Mouse (Mus musculus) neural tube, embryonic 11.5 days (tissue): ENCODE measurements around the gene Rsrc1. TPM values are rescaled to one million over a fixed set of nuclear protein-coding genes. Genes with fewer than 3 reads are reported as not detected.

Source experiments
- ATAC-seq: fragments of 200-750 bp; cut with Nextera tagmentation; 2 replicates; pipeline ENCODE4 v1.8.0; 2017; ENCODE audit warnings: moderate number of reproducible peaks, mild to moderate bottlenecking, moderate TSS enrichment, moderate library complexity; ENCODE audit not compliant: insufficient read depth, low FRiP score, low TSS enrichment
- DNase-seq: peaks from one replicate; pipeline ENCODE4 v3.0.0-alpha.2; 2015; ENCODE audit warnings: low spot score
- H3K27ac ChIP-seq: fragments of 300-500 bp; sonication (generic); 2 replicates; pipeline ENCODE4 v1.5.1; 2014; ENCODE audit warnings: low read depth, mild to moderate bottlenecking, low read length
- H3K27me3 ChIP-seq: fragments of 300-500 bp; sonication (generic); 2 replicates; pipeline ENCODE4 v1.6.1; 2014; ENCODE audit warnings: mild to moderate bottlenecking, low read length, mixed read lengths; ENCODE audit not compliant: control insufficient read depth, insufficient read depth
- H3K36me3 ChIP-seq: fragments of 300-500 bp; sonication (generic); 2 replicates; pipeline ENCODE4 v1.6.1; 2014; ENCODE audit warnings: mild to moderate bottlenecking, low read length, moderate library complexity, mixed read lengths; ENCODE audit not compliant: control insufficient read depth, insufficient read depth
- H3K4me1 ChIP-seq: fragments of 300-500 bp; sonication (generic); 2 replicates; pipeline ENCODE4 v1.6.1; 2014; ENCODE audit warnings: low read length, mixed read lengths; ENCODE audit not compliant: control insufficient read depth, insufficient read depth
- H3K4me2 ChIP-seq: fragments of 300-500 bp; sonication (generic); 2 replicates; pipeline ENCODE4 v1.6.1; 2014; ENCODE audit warnings: low read depth, mild to moderate bottlenecking, moderate library complexity
- H3K4me3 ChIP-seq: fragments of 300-500 bp; sonication (generic); 2 replicates; pipeline ENCODE4 v1.5.1; 2014; ENCODE audit warnings: low read depth, low read length
- H3K9ac ChIP-seq: fragments of 300-500 bp; sonication (generic); 2 replicates; pipeline ENCODE4 v1.6.1; 2014; ENCODE audit warnings: mild to moderate bottlenecking, low read length
- H3K9me3 ChIP-seq: fragments of 300-500 bp; sonication (generic); 2 replicates; pipeline ENCODE4 v1.6.1; 2016; ENCODE audit warnings: low read length; ENCODE audit not compliant: control insufficient read depth
- WGBS: fragments of 180-500 bp; shearing (Covaris S2); extraction: QIAGEN DNeasy Blood & Tissue Kit; methylation state at CpG from one replicate; pipeline ENCODE4 v1.1.7; 2014; 5-methylcytosine and 5-hydroxymethylcytosine counted together
- polyA plus RNA-seq: library from polyadenylated mRNA; unstranded; fragments of >200 nt; fragmentation: Nextera tagmentation; extraction: Ambion mirVana; gene quantifications from 2 replicates; pipeline ENCODE4 v1.2.1, GENCODE M21; 2014

The Rsrc1 gene
- polyA plus RNA-seq, 1 experiment from 2014 or later = 43.2 TPM

DNA sequence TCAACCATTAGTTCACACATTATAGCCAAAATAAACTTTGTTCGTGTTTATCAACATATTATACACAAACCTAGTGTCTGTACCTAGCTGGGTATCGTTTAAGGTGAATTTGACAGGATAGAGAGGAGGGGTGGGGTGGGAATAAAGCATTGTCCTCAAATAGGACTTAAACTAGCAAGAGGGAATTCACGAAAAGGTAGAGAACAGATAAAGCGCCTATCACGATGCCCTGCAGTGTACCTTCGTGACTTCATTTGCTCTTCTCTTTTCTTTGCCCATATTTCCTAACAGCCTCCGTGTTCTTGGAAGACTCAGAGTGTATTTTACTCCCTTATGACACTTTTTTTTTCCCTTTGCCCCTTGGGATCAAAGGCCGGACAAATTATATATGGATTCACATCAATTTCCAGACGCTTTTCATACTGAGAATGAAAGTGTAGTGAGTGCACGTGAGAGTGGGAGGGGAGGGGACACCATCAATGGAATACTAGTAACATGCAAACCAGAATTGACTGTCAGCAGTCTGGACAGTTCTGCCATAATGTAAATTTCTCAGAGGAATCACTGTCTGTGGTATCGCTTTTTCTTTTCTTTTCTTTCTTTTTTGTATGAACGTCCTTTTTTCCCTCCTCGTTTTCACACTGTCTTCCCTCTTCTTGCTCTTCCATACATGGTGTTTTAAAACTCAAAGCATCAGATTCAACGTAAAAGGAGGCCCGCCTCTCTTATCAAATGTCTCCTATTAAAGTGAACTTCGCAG lies 8.8 kb upstream of the Rsrc1 start:
- H3K36me3 ChIP-seq = no peaks in the 10 kb centered on the region
- ATAC-seq (no peak), DNase-seq (no peak)
- 2% methylated on average over 16 of the region's 16 CpGs for WGBS
- no peak overlapping the region for H3K4me3 ChIP-seq
- H3K4me1 ChIP-seq = peaks cover 8% of the 10 kb centered on the region
- H3K27me3 ChIP-seq = peaks cover 74% of the 10 kb centered on the region
- H3K9me3 ChIP-seq = no peaks in the 10 kb centered on the region
- H3K27ac ChIP-seq = no peak overlapping the region
- H3K9ac ChIP-seq = no peak overlapping the region
- H3K4me2 ChIP-seq = no peak overlapping the region

DNA sequence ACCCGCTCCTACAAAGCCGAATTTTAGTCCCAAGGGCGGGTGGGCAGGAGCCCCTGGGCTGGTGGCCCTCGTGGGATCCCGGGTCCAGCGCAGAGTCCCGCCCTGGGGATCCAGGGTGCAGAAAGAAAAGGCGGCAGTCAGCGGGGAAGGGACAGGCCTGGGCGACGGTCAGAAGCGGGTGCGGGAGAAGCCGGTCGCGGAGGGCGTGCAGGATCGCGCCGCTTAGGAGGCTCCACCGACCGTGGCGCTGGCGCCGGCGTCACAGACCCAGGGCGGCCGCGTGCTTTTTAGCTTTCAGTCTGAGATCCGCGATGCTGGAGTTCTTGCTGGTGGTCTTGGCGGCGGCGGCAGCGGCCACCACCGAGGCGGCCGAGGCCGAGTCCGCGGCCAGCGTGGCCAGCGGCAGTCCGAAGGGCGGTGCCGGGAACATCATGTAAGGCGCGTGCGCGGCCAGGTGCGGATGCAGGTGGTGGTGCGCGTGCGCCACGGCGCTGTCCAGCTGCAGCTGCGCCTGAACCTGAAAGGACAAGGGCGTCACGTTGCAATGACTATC lies 7.7 kb upstream of the Rsrc1 start:
- peak overlapping the region; percentile 42 for H3K9ac ChIP-seq
- H3K4me3 ChIP-seq = peak overlapping the region; percentile 36
- peaks cover 8% of the 10 kb centered on the region for H3K4me1 ChIP-seq
- H3K27ac ChIP-seq = 0 out of 2 replicates have a peak overlapping the region, but pooled peaks have one; percentile 20
- 0% methylated on average over 59 of the region's 59 CpGs for WGBS
- DNase-seq = peak; percentile 68
- peak; percentile 67 for ATAC-seq
- peaks cover 80% of the 10 kb centered on the region for H3K27me3 ChIP-seq
- H3K4me2 ChIP-seq = peak overlapping the region; percentile 74
- H3K9me3 ChIP-seq = no peaks in the 10 kb centered on the region
- no peaks in the 10 kb centered on the region for H3K36me3 ChIP-seq

- no peak for ATAC-seq
- Histone ChIP-seq H3K4me3 (no peak overlapping the region), H3K27ac (no peak overlapping the region), H3K9me3 (no peaks in the 10 kb centered on the region), H3K36me3 (no peaks in the 10 kb centered on the region), H3K4me2 (no peak overlapping the region), H3K4me1 (peaks cover 8% of the 10 kb centered on the region), H3K9ac (no peak overlapping the region), H3K27me3 (peaks cover 86% of the 10 kb centered on the region)
- WGBS = 15% methylated on average over 3 of the region's 3 CpGs
- DNase-seq = no peak
Measured at GRCm38 (mm10) chr3:66974501-66974900, 6.7 kb upstream of the Rsrc1 start.

DNA sequence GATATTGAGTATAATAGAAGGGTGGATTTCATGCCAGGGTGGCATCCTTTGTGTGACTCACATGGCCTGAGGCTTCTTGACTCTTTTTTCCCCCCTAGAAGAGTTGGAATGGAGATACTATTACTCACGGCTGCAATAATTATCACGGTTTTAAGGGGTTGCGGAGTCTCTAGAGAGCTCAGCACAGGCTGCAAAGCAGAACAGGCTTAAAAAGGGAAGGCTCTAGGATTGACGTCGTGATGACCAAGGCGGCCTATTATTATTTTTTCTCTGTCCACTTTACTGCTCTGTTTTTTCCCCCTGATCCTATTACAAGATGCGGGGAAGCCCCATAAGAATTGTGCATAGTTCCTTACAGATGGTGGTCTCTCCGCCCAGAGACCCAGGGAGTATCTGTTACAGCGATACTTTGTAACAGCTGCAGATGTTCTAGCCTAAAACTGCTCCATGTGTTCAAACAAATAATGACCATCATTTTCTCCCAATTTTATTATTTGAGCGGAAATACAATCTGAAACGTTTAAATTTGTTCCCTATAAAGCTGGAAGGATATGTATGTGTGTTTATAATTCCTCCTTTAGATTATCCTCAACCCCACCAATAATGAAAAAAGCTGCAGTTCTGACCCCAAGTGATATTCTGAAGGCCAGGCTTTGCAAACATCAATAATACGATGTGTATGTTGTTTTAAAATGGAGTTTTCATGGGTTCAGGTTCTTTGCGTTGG lies 4.1 kb upstream of the Rsrc1 start:
- H3K4me2 ChIP-seq = no peak overlapping the region
- no peaks in the 10 kb centered on the region for H3K4me1 ChIP-seq
- no peaks in the 10 kb centered on the region for H3K9me3 ChIP-seq
- H3K27ac ChIP-seq = no peak overlapping the region
- H3K9ac ChIP-seq = no peak overlapping the region
- peaks cover 88% of the 10 kb centered on the region for H3K27me3 ChIP-seq
- H3K4me3 ChIP-seq = no peak overlapping the region
- H3K36me3 ChIP-seq = no peaks in the 10 kb centered on the region
- WGBS = 2% methylated on average over 13 of the region's 13 CpGs
- DNase-seq (peak; percentile 40), ATAC-seq (no peak)

GRCm38 (mm10) chr3:66977811-66978456 lies 3.3 kb upstream of the Rsrc1 start:
- no peaks in the 10 kb centered on the region for H3K9me3 ChIP-seq
- H3K27me3 ChIP-seq = peaks cover 89% of the 10 kb centered on the region
- H3K4me1 ChIP-seq = peaks cover 3% of the 10 kb centered on the region; the same call in 1 of the 2 replicates
- no peak overlapping the region; the same call in 1 of the 2 replicates for H3K4me2 ChIP-seq
- DNase-seq (peak; percentile 47), ATAC-seq (no peak)
- WGBS = under 1% methylated on average over 25 of the region's 25 CpGs
- H3K4me3 ChIP-seq = peak overlapping the region; percentile 19; the same call in 1 of the 2 replicates
- H3K36me3 ChIP-seq = no peaks in the 10 kb centered on the region
- no peak overlapping the region for H3K27ac ChIP-seq
- no peak overlapping the region for H3K9ac ChIP-seq

GRCm38 (mm10) chr3:66978457-66979381 lies 2.5 kb upstream of the Rsrc1 start:
- DNase-seq (peak; percentile 53), ATAC-seq (no peak)
- Histone ChIP-seq H3K27ac (no peak overlapping the region), H3K9ac (peak overlapping the region; percentile 37; the same call in 1 of the 2 replicates), H3K4me2 (peak overlapping the region; percentile 30), H3K27me3 (peaks cover 86% of the 10 kb centered on the region), H3K9me3 (no peaks in the 10 kb centered on the region), H3K4me1 (peaks cover 3% of the 10 kb centered on the region; the same call in 1 of the 2 replicates), H3K36me3 (no peaks in the 10 kb centered on the region), H3K4me3 (peak overlapping the region; percentile 19; the same call in 1 of the 2 replicates)
- WGBS = under 1% methylated on average over 45 of the region's 45 CpGs

GRCm38 (mm10) chr3:66979491-66979890 lies 1.7 kb upstream of the Rsrc1 start:
- Histone ChIP-seq H3K9me3 (no peaks in the 10 kb centered on the region), H3K27ac (no peak overlapping the region), H3K4me1 (peaks cover 3% of the 10 kb centered on the region; the same call in 1 of the 2 replicates), H3K9ac (no peak overlapping the region), H3K36me3 (no peaks in the 10 kb centered on the region), H3K27me3 (peaks cover 86% of the 10 kb centered on the region), H3K4me2 (no peak overlapping the region), H3K4me3 (peak overlapping the region; percentile 6)
- DNase-seq (no peak), ATAC-seq (no peak)
- WGBS = 3% methylated on average over 9 of the region's 9 CpGs
